Mouse (Mus musculus) heart, postnatal 0 days (tissue): ENCODE measurements around the gene St6galnac5. TPM values are rescaled to one million over a fixed set of nuclear protein-coding genes. Genes with fewer than 3 reads are reported as not detected.
A peak's percentile ranks its signal among the peaks of the same experiment; 100 is the strongest.

Source experiments
- ATAC-seq: fragments of 200-750 bp; cut with Nextera tagmentation; 2 replicates; pipeline ENCODE4 v1.8.0; 2017; ENCODE audit warnings: low read depth, moderate number of reproducible peaks, moderate library complexity; ENCODE audit not compliant: insufficient read depth
- DNase-seq: peaks from one replicate; pipeline ENCODE4 v3.0.0-alpha.2; 2016; ENCODE audit warnings: low spot score
- H3K27ac ChIP-seq: fragments of 300-500 bp; sonication (generic); 2 replicates; pipeline ENCODE4 v1.5.1; 2014; ENCODE audit warnings: low read depth, mild to moderate bottlenecking
- H3K27me3 ChIP-seq: fragments of 300-500 bp; sonication (generic); 2 replicates; pipeline ENCODE4 v1.6.1; 2014; ENCODE audit warnings: low read length, mixed read lengths; ENCODE audit not compliant: control insufficient read depth, insufficient read depth
- H3K36me3 ChIP-seq: fragments of 300-500 bp; sonication (generic); replicated peaks from 2 replicates; pipeline ENCODE4 v1.6.1; 2014; ENCODE audit warnings: low read length, mixed read lengths; ENCODE audit not compliant: control insufficient read depth, insufficient read depth
- H3K4me1 ChIP-seq: fragments of 300-500 bp; sonication (generic); 2 replicates; pipeline ENCODE4 v1.6.1; 2014; ENCODE audit warnings: antibody characterized with exemption; ENCODE audit not compliant: control insufficient read depth, insufficient read depth
- H3K4me2 ChIP-seq: fragments of 300-500 bp; sonication (generic); 2 replicates; pipeline ENCODE4 v1.6.1; 2014; ENCODE audit warnings: low read depth, mild to moderate bottlenecking, low read length, moderate library complexity
- H3K4me3 ChIP-seq: fragments of 300-500 bp; sonication (generic); 2 replicates; pipeline ENCODE4 v1.5.1; 2014; ENCODE audit warnings: low read depth, low read length
- H3K9ac ChIP-seq: fragments of 300-500 bp; sonication (generic); replicated peaks from 2 replicates; pipeline ENCODE4 v1.6.1; 2014; ENCODE audit warnings: low read depth, low read length, mixed read lengths
- H3K9me3 ChIP-seq: fragments of 300-500 bp; sonication (generic); replicated peaks from 2 replicates; pipeline ENCODE4 v1.6.1; 2016; ENCODE audit warnings: low read length; ENCODE audit not compliant: control insufficient read depth
- CTCF ChIP-seq: IDR thresholded peaks from 2 replicates; pipeline ENCODE4 v1.5.1; 2016; ENCODE audit warnings: antibody characterized with exemption, control low read depth, low read depth
- EP300 ChIP-seq: IDR thresholded peaks from 2 replicates; pipeline ENCODE4 v1.6.1; 2016; ENCODE audit warnings: antibody characterized with exemption, low read depth
- WGBS: fragments of 180-500 bp; shearing (Covaris S2); extraction: QIAGEN DNeasy Blood & Tissue Kit; methylation state at CpG from one replicate; pipeline ENCODE4 v1.1.7; 2014; 5-methylcytosine and 5-hydroxymethylcytosine counted together
- polyA plus RNA-seq: library from polyadenylated mRNA; unstranded; fragments of >200 nt; fragmentation: Nextera tagmentation; extraction: Ambion mirVana; gene quantifications from 2 replicates; pipeline ENCODE4 v1.2.1, GENCODE M21; 2015
- total RNA-seq: library from RNA; depleted of rRNA; stranded (reverse); fragments of >200 nt; gene quantifications from 2 replicates; pipeline ENCODE4 v1.2.3, GENCODE M21; 2014; ENCODE audit warnings: low replicate concordance

Gene St6galnac5
- total and polyA plus RNA-seq, 2 experiments from 2014 or later = 0.03 TPM; not detected in 1

- no peak for ATAC-seq
- WGBS = 49% methylated on average over 11 of the region's 11 CpGs
These were observed 2.5 kb downstream of the St6galnac5 start for GRCm38 (mm10) chr3:152979481-152980092.

GRCm38 (mm10) chr3:152971373-152971772 is 10.7 kb downstream of the St6galnac5 start:
- Histone ChIP-seq H3K9ac (no peak overlapping the region), H3K4me3 (no peak overlapping the region), H3K4me1 (no peaks in the 10 kb centered on the region), H3K27ac (no peak overlapping the region), H3K36me3 (no peaks in the 10 kb centered on the region), H3K4me2 (no peak overlapping the region), H3K9me3 (no peaks in the 10 kb centered on the region), H3K27me3 (no peaks in the 10 kb centered on the region)
- WGBS = 72% methylated on average over 4 of the region's 4 CpGs
- no peak for ATAC-seq
- DNase-seq = no peak
- TF ChIP-seq CTCF = no peak
- TF ChIP-seq EP300 = no peak

More at GRCm38 (mm10) chr3:152979481-152980092, 2.5 kb downstream of the St6galnac5 start:
- H3K36me3 ChIP-seq = no peaks in the 10 kb centered on the region
- H3K4me1 ChIP-seq = 0 out of 2 replicates have a peak, but pooled peaks cover 8% of the 10 kb centered on the region
- H3K27ac ChIP-seq = no peak overlapping the region
- no peaks in the 10 kb centered on the region for H3K9me3 ChIP-seq
- H3K27me3 ChIP-seq = peaks cover 43% of the 10 kb centered on the region
- DNase-seq = no peak
- TF ChIP-seq CTCF = no peak
- no peak overlapping the region for H3K9ac ChIP-seq
- no peak overlapping the region for H3K4me3 ChIP-seq
- no peak overlapping the region for H3K4me2 ChIP-seq

GRCm38 (mm10) chr3:152969774-152970347 is 12.2 kb downstream of the St6galnac5 start:
- TF ChIP-seq EP300 = no peak
- no peak for TF ChIP-seq CTCF
- no peak for ATAC-seq

GRCm38 (mm10) chr3:152961855-152962376 is 20.1 kb downstream of the St6galnac5 start:
- H3K4me1 ChIP-seq = no peaks in the 10 kb centered on the region
- TF ChIP-seq EP300 (no peak), CTCF (no peak)
- H3K4me2 ChIP-seq = no peak overlapping the region
- no peaks in the 10 kb centered on the region for H3K9me3 ChIP-seq
- DNase-seq (no peak), ATAC-seq (no peak)
- H3K27me3 ChIP-seq = no peaks in the 10 kb centered on the region
- WGBS = 66% methylated on average over 10 of the region's 10 CpGs
- H3K4me3 ChIP-seq = no peak overlapping the region
- H3K27ac ChIP-seq = no peak overlapping the region
- H3K36me3 ChIP-seq = no peaks in the 10 kb centered on the region
- no peak overlapping the region for H3K9ac ChIP-seq

More at GRCm38 (mm10) chr3:152969774-152970347, 12.2 kb downstream of the St6galnac5 start:
- no peak overlapping the region for H3K4me3 ChIP-seq
- H3K9ac ChIP-seq = no peak overlapping the region
- no peak for DNase-seq
- H3K9me3 ChIP-seq = no peaks in the 10 kb centered on the region
- H3K4me1 ChIP-seq = no peaks in the 10 kb centered on the region
- WGBS = 60% methylated on average over 16 of the region's 16 CpGs
- H3K27ac ChIP-seq = no peak overlapping the region
- H3K27me3 ChIP-seq = no peaks in the 10 kb centered on the region
- no peak overlapping the region for H3K4me2 ChIP-seq
- no peaks in the 10 kb centered on the region for H3K36me3 ChIP-seq

GRCm38 (mm10) chr3:152958358-152959150 is 23.5 kb downstream of the St6galnac5 start:
- H3K36me3 ChIP-seq = no peaks in the 10 kb centered on the region
- no peak for ATAC-seq
- H3K27ac ChIP-seq = no peak overlapping the region
- TF ChIP-seq CTCF (peak; percentile 64), EP300 (no peak)
- no peaks in the 10 kb centered on the region for H3K9me3 ChIP-seq
- H3K9ac ChIP-seq = no peak overlapping the region
- H3K4me3 ChIP-seq = no peak overlapping the region
- WGBS = 56% methylated on average over 11 of the region's 11 CpGs
- no peaks in the 10 kb centered on the region for H3K4me1 ChIP-seq
- H3K27me3 ChIP-seq = 0 out of 2 replicates have a peak, but pooled peaks cover 2% of the 10 kb centered on the region
- H3K4me2 ChIP-seq = no peak overlapping the region
- no peak for DNase-seq
